Mouse (Mus musculus) intestine, postnatal 0 days (tissue): ENCODE measurements around the gene Qprt. TPM values are rescaled to one million over a fixed set of nuclear protein-coding genes. Genes with fewer than 3 reads are reported as not detected.

Source experiments
- ATAC-seq: fragments of 200-750 bp; cut with Nextera tagmentation; 2 replicates; pipeline ENCODE4 v1.8.0; 2017; ENCODE audit warnings: mild to moderate bottlenecking, moderate TSS enrichment, moderate library complexity
- H3K27ac ChIP-seq: fragments of 300-500 bp; sonication (generic); 2 replicates; pipeline ENCODE4 v1.5.1; 2014; ENCODE audit warnings: mild to moderate bottlenecking, low read depth, low read length, moderate library complexity
- H3K27me3 ChIP-seq: fragments of 300-500 bp; sonication (generic); replicated peaks from 2 replicates; pipeline ENCODE4 v1.6.1; 2014; ENCODE audit warnings: low read length, mixed read lengths; ENCODE audit not compliant: control insufficient read depth, insufficient read depth
- H3K36me3 ChIP-seq: fragments of 300-500 bp; sonication (generic); 2 replicates; pipeline ENCODE4 v1.6.1; 2014; ENCODE audit warnings: mild to moderate bottlenecking, moderate library complexity; ENCODE audit not compliant: control insufficient read depth, insufficient read depth
- H3K4me1 ChIP-seq: fragments of 300-500 bp; sonication (generic); replicated peaks from 2 replicates; pipeline ENCODE4 v1.6.1; 2014; ENCODE audit warnings: antibody characterized with exemption, low read length, mixed read lengths; ENCODE audit not compliant: control insufficient read depth, insufficient read depth
- H3K4me2 ChIP-seq: fragments of 300-500 bp; sonication (generic); replicated peaks from 2 replicates; pipeline ENCODE4 v1.6.1; 2014; ENCODE audit warnings: low read depth, mild to moderate bottlenecking, moderate library complexity
- H3K4me3 ChIP-seq: fragments of 300-500 bp; sonication (generic); 2 replicates; pipeline ENCODE4 v1.5.1; 2014; ENCODE audit warnings: low read depth, low read length
- H3K9ac ChIP-seq: fragments of 300-500 bp; sonication (generic); 2 replicates; pipeline ENCODE4 v1.6.1; 2014; ENCODE audit warnings: mild to moderate bottlenecking, low read depth, low read length
- H3K9me3 ChIP-seq: fragments of 300-500 bp; sonication (generic); 2 replicates; pipeline ENCODE4 v1.6.1; 2016; ENCODE audit warnings: mixed run types; ENCODE audit not compliant: control insufficient read depth
- CTCF ChIP-seq: sonication (generic); IDR thresholded peaks from 2 replicates; pipeline ENCODE4 v1.5.1; 2016; ENCODE audit warnings: low read depth, mild to moderate bottlenecking, control low read depth, antibody characterized with exemption, moderate library complexity
- WGBS: fragments of 180-500 bp; shearing (Covaris S2); extraction: QIAGEN DNeasy Blood & Tissue Kit; methylation state at CpG from one replicate; pipeline ENCODE4 v1.1.7; 2014; 5-methylcytosine and 5-hydroxymethylcytosine counted together
- polyA plus RNA-seq: library from polyadenylated mRNA; unstranded; fragments of >200 nt; fragmentation: Nextera tagmentation; extraction: Ambion mirVana; gene quantifications from 2 replicates; pipeline ENCODE4 v1.2.1, GENCODE M21; 2015

The Qprt gene
- polyA plus RNA-seq, 1 experiment from 2014 or later, result 2.0 TPM

GRCm38 (mm10) chr7:127102148-127102547 lies 19.9 kb downstream of the Qprt start:
- H3K36me3 ChIP-seq, result no peaks in the 10 kb centered on the region
- no peak overlapping the region for H3K27ac ChIP-seq
- no peaks in the 10 kb centered on the region for H3K9me3 ChIP-seq
- ATAC-seq, result no peak
- no peak overlapping the region for H3K4me3 ChIP-seq
- H3K4me1 ChIP-seq, result no peaks in the 10 kb centered on the region
- no peak overlapping the region for H3K9ac ChIP-seq
- H3K27me3 ChIP-seq, result no peaks in the 10 kb centered on the region
- 62% methylated on average over 6 of the region's 6 CpGs for WGBS
- TF ChIP-seq CTCF, result no peak
- H3K4me2 ChIP-seq, result no peak overlapping the region

- H3K27ac ChIP-seq, result no peak overlapping the region
- H3K4me2 ChIP-seq, result no peak overlapping the region
- TF ChIP-seq CTCF, result peak; percentile 42
- H3K36me3 ChIP-seq, result no peaks in the 10 kb centered on the region
- no peaks in the 10 kb centered on the region for H3K4me1 ChIP-seq
- 23% methylated on average over 2 of the region's 2 CpGs for WGBS
- ATAC-seq, result no peak
- H3K4me3 ChIP-seq, result no peak overlapping the region
- no peak overlapping the region for H3K9ac ChIP-seq
- no peaks in the 10 kb centered on the region for H3K27me3 ChIP-seq
- H3K9me3 ChIP-seq, result no peaks in the 10 kb centered on the region
Measured at GRCm38 (mm10) chr7:127101451-127102016, 20.5 kb downstream of the Qprt start.

- no peak overlapping the region for H3K9ac ChIP-seq
- 77% methylated on average over 4 of the region's 4 CpGs for WGBS
- H3K36me3 ChIP-seq, result no peaks in the 10 kb centered on the region
- no peak overlapping the region for H3K4me3 ChIP-seq
- no peak for ATAC-seq
- no peaks in the 10 kb centered on the region for H3K27me3 ChIP-seq
- no peak for TF ChIP-seq CTCF
- no peak overlapping the region for H3K4me2 ChIP-seq
- H3K27ac ChIP-seq, result no peak overlapping the region
- no peaks in the 10 kb centered on the region for H3K4me1 ChIP-seq
- no peaks in the 10 kb centered on the region for H3K9me3 ChIP-seq
Measured at GRCm38 (mm10) chr7:127099528-127099927, 22.5 kb downstream of the Qprt start.

GRCm38 (mm10) chr7:127098950-127099349 lies 23.1 kb downstream of the Qprt start:
- Histone ChIP-seq H3K4me3 (no peak overlapping the region), H3K36me3 (no peaks in the 10 kb centered on the region), H3K4me1 (no peaks in the 10 kb centered on the region), H3K4me2 (no peak overlapping the region), H3K27ac (no peak overlapping the region), H3K27me3 (no peaks in the 10 kb centered on the region), H3K9me3 (no peaks in the 10 kb centered on the region), H3K9ac (no peak overlapping the region)
- 87% methylated on average over 4 of the region's 4 CpGs for WGBS
- TF ChIP-seq CTCF, result no peak
- no peak for ATAC-seq

DNA sequence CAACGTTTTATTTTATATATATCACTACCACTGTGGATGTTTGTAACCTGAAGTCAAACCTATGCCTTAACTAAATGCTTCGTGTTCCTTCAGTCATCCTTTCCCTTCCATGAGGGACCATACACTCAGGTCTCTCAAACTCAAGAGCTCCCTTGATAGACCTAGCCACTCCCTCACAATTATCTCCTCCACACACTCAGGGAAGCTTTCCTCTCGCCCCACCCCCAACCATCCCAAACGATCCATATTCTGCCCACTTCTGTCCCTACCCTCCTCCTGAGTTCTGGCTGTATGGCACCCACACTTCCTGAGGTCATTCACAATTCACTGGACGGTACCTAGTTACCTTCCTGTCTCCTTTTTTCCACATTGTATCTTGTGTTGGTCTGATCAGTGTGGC lies 23.5 kb downstream of the Qprt start:
- Histone ChIP-seq H3K27ac (no peak overlapping the region), H3K9ac (no peak overlapping the region), H3K4me3 (no peak overlapping the region), H3K27me3 (no peaks in the 10 kb centered on the region), H3K36me3 (no peaks in the 10 kb centered on the region), H3K4me2 (no peak overlapping the region), H3K9me3 (no peaks in the 10 kb centered on the region), H3K4me1 (no peaks in the 10 kb centered on the region)
- no peak for TF ChIP-seq CTCF
- WGBS, result 87% methylated on average over 5 of the region's 5 CpGs
- ATAC-seq, result no peak

GRCm38 (mm10) chr7:127096456-127096855 lies 25.6 kb downstream of the Qprt start:
- ATAC-seq, result no peak
- WGBS, result 66% methylated on average over 7 of the region's 7 CpGs
- Histone ChIP-seq H3K27ac (no peak overlapping the region), H3K9me3 (no peaks in the 10 kb centered on the region), H3K36me3 (no peaks in the 10 kb centered on the region), H3K27me3 (no peaks in the 10 kb centered on the region), H3K4me2 (no peak overlapping the region), H3K4me3 (no peak overlapping the region), H3K9ac (no peak overlapping the region), H3K4me1 (no peaks in the 10 kb centered on the region)
- TF ChIP-seq CTCF, result no peak

DNA sequence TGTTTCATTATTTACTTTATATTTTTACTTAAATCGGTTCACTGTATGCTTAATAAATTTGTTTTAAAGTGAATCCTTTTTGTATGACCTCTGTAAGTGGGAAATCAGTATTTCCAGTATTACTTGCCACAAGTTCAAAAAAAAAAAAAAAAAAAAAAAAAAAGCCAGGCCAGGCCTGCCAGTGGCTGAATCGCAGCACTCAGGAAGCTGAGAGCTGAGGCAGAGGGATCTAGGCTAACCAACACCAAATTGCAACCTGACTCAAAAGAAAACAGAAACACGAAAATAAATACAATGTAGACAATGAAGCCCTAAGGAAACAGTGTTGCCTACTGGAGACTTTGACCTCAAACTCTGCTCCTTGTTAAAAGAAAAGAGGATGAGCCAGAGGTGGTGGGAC lies 28.1 kb downstream of the Qprt start:
- H3K4me3 ChIP-seq, result no peak overlapping the region
- no peak for TF ChIP-seq CTCF
- ATAC-seq, result no peak
- H3K9ac ChIP-seq, result no peak overlapping the region
- H3K9me3 ChIP-seq, result no peaks in the 10 kb centered on the region
- 52% methylated on average over 3 of the region's 3 CpGs for WGBS
- no peaks in the 10 kb centered on the region for H3K27me3 ChIP-seq
- H3K4me2 ChIP-seq, result no peak overlapping the region
- H3K36me3 ChIP-seq, result no peaks in the 10 kb centered on the region
- no peaks in the 10 kb centered on the region for H3K4me1 ChIP-seq
- no peak overlapping the region for H3K27ac ChIP-seq
